Mouse (Mus musculus) hindbrain, embryonic 14.5 days (tissue): ENCODE results near the gene Slc25a13. TPM values are rescaled to one million over a fixed set of nuclear protein-coding genes. Genes with fewer than 3 reads are reported as not detected.
A peak's percentile ranks its signal among the peaks of the same experiment; 100 is the strongest.

Experiments
- ATAC-seq: fragments of 200-750 bp; cut with Nextera tagmentation; 2 replicates; pipeline ENCODE4 v1.8.0; 2017; ENCODE audit warnings: moderate number of reproducible peaks, mild to moderate bottlenecking, moderate TSS enrichment, moderate library complexity; ENCODE audit not compliant: low FRiP score
- DNase-seq: peaks from one replicate; pipeline ENCODE4 v3.0.0-alpha.2; 2015; ENCODE audit warnings: low spot score
- H3K27ac ChIP-seq: fragments of 300-500 bp; sonication (generic); 2 replicates; pipeline ENCODE4 v1.5.1; 2014; ENCODE audit warnings: mild to moderate bottlenecking, moderate library complexity
- H3K27me3 ChIP-seq: fragments of 300-500 bp; sonication (generic); 2 replicates; pipeline ENCODE4 v1.6.1; 2014; ENCODE audit warnings: mild to moderate bottlenecking, low read length, mixed read lengths; ENCODE audit not compliant: control insufficient read depth, insufficient read depth
- H3K36me3 ChIP-seq: fragments of 300-500 bp; sonication (generic); replicated peaks from 2 replicates; pipeline ENCODE4 v1.6.1; 2014; ENCODE audit not compliant: control insufficient read depth, insufficient read depth
- H3K4me1 ChIP-seq: fragments of 300-500 bp; sonication (generic); replicated peaks from 2 replicates; pipeline ENCODE4 v1.6.1; 2014; ENCODE audit warnings: antibody characterized with exemption, low read length, mixed read lengths; ENCODE audit not compliant: control insufficient read depth, insufficient read depth
- H3K4me2 ChIP-seq: fragments of 300-500 bp; sonication (generic); replicated peaks from 2 replicates; pipeline ENCODE4 v1.6.1; 2014; ENCODE audit warnings: mild to moderate bottlenecking, moderate library complexity
- H3K4me3 ChIP-seq: fragments of 300-500 bp; sonication (generic); replicated peaks from 2 replicates; pipeline ENCODE4 v1.5.1; 2014; ENCODE audit warnings: mild to moderate bottlenecking, low read length
- H3K9ac ChIP-seq: fragments of 300-500 bp; sonication (generic); 2 replicates; pipeline ENCODE4 v1.6.1; 2014
- H3K9me3 ChIP-seq: fragments of 300-500 bp; sonication (generic); 2 replicates; pipeline ENCODE4 v1.6.1; 2016; ENCODE audit warnings: low read length; ENCODE audit not compliant: control insufficient read depth
- WGBS: fragments of 180-500 bp; shearing (Covaris S2); extraction: QIAGEN DNeasy Blood & Tissue Kit; methylation state at CpG from one replicate; pipeline ENCODE4 v1.1.7; 2014; 5-methylcytosine and 5-hydroxymethylcytosine counted together
- polyA plus RNA-seq: library from polyadenylated mRNA; unstranded; fragments of >200 nt; fragmentation: Nextera tagmentation; extraction: Ambion mirVana; gene quantifications from 2 replicates; pipeline ENCODE4 v1.2.1, GENCODE M21; 2014

The Slc25a13 gene
- polyA plus RNA-seq, 1 experiment from 2014 or later = 5.6 TPM

DNA sequence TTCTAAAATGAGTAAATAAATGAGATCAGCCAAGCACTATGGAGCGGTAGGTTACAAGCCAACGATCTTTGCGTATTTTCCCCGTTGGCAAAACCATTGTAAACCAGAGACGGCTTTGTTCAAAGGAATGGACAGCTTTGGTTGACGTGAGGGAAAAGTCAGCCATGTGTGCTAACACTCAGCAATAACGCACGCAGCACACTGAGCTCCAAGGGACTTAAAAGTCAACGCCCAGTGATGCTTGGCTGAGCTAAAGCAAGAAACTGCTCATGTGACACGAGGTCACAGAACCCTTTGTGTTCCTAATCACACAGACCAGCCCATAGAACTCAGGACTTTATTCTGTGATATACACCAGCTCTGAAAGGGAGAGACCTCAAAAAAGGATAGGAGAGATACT is 124.5 kb downstream of the Slc25a13 start:
- no peak overlapping the region for H3K4me2 ChIP-seq
- no peaks in the 10 kb centered on the region for H3K36me3 ChIP-seq
- WGBS = 19% methylated on average over 10 of the region's 10 CpGs
- no peaks in the 10 kb centered on the region for H3K9me3 ChIP-seq
- H3K27ac ChIP-seq = no peak overlapping the region
- ATAC-seq (no peak), DNase-seq (no peak)
- no peaks in the 10 kb centered on the region for H3K27me3 ChIP-seq
- H3K9ac ChIP-seq = no peak overlapping the region
- H3K4me1 ChIP-seq = no peaks in the 10 kb centered on the region
- no peak overlapping the region for H3K4me3 ChIP-seq

DNA sequence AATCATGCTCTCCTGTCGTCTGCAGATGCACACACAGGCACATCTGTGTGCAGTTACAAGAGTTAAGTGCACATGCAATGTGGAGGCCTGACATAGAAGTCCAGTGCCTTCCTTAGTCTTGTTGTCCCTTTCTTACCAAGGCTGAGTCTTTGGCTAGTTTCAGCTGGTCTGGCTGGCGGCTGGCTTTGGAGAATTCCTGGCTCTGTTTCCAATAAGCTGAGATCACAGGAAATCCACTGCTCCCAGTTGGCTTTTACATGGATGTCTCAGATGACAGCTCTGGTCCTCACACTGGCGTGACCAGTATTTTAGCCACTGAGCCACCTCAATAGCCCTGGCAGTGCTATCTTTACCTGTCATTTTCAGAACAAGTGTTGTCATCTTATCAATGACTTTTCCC is 126.0 kb downstream of the Slc25a13 start:
- Histone ChIP-seq H3K4me3 (no peak overlapping the region), H3K27ac (no peak overlapping the region), H3K4me2 (no peak overlapping the region), H3K9ac (no peak overlapping the region), H3K36me3 (no peaks in the 10 kb centered on the region), H3K4me1 (no peaks in the 10 kb centered on the region), H3K27me3 (no peaks in the 10 kb centered on the region), H3K9me3 (no peaks in the 10 kb centered on the region)
- 89% methylated on average over 3 of the region's 3 CpGs for WGBS
- ATAC-seq = no peak
- no peak for DNase-seq

DNA sequence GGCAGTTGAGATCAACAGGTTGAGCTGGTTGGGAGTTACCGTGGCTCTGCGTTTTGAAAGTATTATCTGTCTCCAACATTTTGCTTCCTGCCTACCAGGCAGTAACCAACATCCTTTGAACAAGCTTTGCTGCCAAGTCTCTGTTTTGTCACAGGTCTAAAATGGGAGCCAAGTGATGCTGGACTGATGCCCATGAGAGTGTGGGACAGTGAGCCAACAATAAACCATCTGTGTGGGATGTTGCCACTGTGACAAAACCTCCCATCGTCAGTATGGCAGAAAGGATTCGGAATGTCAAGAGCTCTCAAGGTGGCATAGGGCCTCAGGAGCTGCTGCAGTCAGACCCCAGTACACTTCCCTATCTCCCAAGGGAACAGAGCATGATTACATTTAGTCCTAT is 128.8 kb downstream of the Slc25a13 start:
- H3K4me1 ChIP-seq = no peaks in the 10 kb centered on the region
- no peak overlapping the region for H3K27ac ChIP-seq
- no peak overlapping the region for H3K4me3 ChIP-seq
- H3K27me3 ChIP-seq = no peaks in the 10 kb centered on the region
- ATAC-seq (peak; percentile 31; the same call in 1 of the 2 replicates), DNase-seq (peak; percentile 44)
- H3K4me2 ChIP-seq = no peak overlapping the region
- no peak overlapping the region for H3K9ac ChIP-seq
- 73% methylated on average over 4 of the region's 4 CpGs for WGBS
- H3K36me3 ChIP-seq = no peaks in the 10 kb centered on the region
- no peaks in the 10 kb centered on the region for H3K9me3 ChIP-seq

DNA sequence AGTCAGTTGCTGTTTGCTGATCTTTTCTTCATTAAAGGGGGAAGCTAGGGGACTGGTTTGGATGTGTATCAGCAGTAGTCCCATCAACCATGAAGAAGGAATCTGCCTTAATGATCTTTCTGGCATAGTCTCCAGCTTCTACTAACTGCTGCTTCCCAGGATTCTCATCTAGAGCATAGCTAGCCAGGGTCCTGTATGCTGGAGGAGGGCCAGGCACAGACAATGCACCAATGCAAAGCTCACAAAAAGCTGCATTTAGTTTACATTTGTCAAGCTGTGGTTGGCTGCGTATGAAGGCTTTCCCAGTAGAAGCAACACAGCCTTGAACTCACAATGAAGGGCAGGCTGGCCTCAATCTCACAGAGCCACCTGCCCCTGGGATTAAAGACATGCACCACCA is 136.5 kb downstream of the Slc25a13 start:
- no peaks in the 10 kb centered on the region for H3K4me1 ChIP-seq
- no peaks in the 10 kb centered on the region for H3K27me3 ChIP-seq
- H3K36me3 ChIP-seq = no peaks in the 10 kb centered on the region
- 0 out of 2 replicates have a peak, but pooled peaks have one; percentile 37 for ATAC-seq
- no peak overlapping the region for H3K9ac ChIP-seq
- no peak overlapping the region for H3K4me3 ChIP-seq
- 57% methylated on average over 1 of the region's 1 CpGs for WGBS
- no peaks in the 10 kb centered on the region for H3K9me3 ChIP-seq
- DNase-seq = no peak
- no peak overlapping the region for H3K27ac ChIP-seq
- no peak overlapping the region for H3K4me2 ChIP-seq

DNA sequence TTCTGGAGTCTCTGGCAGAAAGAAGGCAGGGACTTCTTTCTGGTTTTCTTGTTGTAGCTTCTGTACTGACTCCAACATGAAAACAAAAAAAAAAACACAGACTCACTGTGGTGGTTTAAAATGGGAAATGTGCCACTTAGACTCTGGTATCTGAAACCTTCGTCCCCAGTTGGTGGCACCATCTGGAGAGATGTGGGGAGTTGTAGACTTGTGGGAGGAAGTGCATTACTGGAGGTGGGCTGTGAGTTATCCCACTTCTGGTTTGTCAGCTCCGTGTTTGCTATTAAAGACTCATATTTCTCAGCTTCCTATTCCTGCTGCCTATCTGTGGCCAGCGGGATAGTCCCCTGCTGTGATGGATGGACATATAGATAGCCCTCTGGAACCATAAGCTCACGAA is 139.7 kb downstream of the Slc25a13 start:
- Histone ChIP-seq H3K27ac (no peak overlapping the region), H3K4me3 (no peak overlapping the region), H3K9ac (no peak overlapping the region), H3K36me3 (no peaks in the 10 kb centered on the region), H3K4me2 (no peak overlapping the region), H3K9me3 (no peaks in the 10 kb centered on the region), H3K4me1 (no peaks in the 10 kb centered on the region), H3K27me3 (no peaks in the 10 kb centered on the region)
- 87% methylated on average over 4 of the region's 4 CpGs for WGBS
- DNase-seq (no peak), ATAC-seq (no peak)

DNA sequence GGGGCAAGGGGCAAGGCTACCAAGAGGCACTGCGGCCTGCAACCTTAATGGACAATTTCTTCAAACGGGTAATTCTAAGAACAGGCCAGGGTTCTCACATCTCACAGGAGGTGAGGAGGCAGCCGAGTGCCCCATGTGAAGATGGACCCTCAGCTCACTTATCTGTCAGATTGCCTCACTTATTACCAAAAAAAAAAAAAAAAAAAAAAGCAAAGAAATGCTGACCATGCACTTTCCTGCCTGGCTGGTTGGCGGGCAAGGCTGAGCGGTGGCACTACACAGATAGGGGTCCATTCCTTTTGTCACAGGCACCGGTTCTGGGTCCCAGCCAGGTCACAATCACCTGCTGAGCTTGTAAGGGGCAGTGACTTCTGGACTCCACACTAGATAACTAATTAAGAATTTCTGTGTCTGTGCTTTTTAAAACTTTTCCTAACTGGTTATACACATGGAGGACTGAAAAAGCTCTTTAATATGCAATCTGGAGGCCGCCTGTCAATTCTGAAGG is 141.0 kb downstream of the Slc25a13 start:
- Histone ChIP-seq H3K4me3 (no peak overlapping the region), H3K36me3 (no peaks in the 10 kb centered on the region), H3K9me3 (no peaks in the 10 kb centered on the region), H3K4me1 (no peaks in the 10 kb centered on the region), H3K4me2 (no peak overlapping the region), H3K27me3 (no peaks in the 10 kb centered on the region), H3K27ac (no peak overlapping the region), H3K9ac (no peak overlapping the region)
- ATAC-seq (no peak), DNase-seq (no peak)
- WGBS = 83% methylated on average over 7 of the region's 7 CpGs

DNA sequence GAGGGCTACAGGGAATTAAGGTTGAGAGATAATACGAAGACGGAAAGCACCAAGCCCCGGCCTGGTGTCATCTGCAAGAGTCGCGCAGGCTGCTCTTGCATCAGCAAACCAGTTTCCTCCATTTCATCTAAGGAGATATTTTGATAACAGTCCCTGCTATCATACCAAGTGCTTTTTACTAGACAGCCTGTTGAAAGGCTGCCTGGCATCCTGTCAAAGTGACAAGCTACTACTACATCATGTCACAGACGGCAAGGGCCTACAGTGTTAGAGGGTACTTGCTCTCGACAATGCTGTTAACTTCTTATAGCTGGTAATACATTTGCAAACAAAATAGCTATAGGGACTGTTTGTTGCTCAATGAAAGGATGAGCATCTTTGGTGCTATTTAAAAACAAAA is 145.9 kb downstream of the Slc25a13 start:
- WGBS = 85% methylated on average over 7 of the region's 7 CpGs
- Histone ChIP-seq H3K4me3 (no peak overlapping the region), H3K36me3 (no peaks in the 10 kb centered on the region), H3K4me2 (no peak overlapping the region), H3K27ac (no peak overlapping the region), H3K4me1 (no peaks in the 10 kb centered on the region), H3K9me3 (no peaks in the 10 kb centered on the region), H3K9ac (no peak overlapping the region), H3K27me3 (no peaks in the 10 kb centered on the region)
- no peak for DNase-seq
- no peak for ATAC-seq

DNA sequence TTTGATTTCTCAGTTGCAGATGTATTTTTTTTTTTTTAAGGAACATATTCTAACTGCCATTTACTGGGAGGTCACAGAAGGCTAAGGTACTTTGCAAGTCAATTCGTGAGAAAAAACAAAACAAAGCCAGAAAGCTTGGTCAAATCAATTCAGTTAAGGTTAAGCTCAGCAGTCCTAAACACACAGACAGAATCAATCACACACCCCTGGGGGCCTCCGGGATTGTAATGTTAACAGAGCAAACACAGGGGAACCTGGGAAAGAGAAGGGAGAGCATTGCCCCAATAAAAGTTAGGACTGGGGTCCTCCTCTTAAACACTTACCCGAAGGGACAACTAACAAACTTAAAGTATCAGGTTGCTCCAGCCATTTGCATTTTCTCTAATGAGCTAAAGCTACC is 147.0 kb downstream of the Slc25a13 start:
- H3K9me3 ChIP-seq = no peaks in the 10 kb centered on the region
- no peak for ATAC-seq
- no peak overlapping the region for H3K9ac ChIP-seq
- H3K4me2 ChIP-seq = no peak overlapping the region
- H3K27me3 ChIP-seq = no peaks in the 10 kb centered on the region
- H3K27ac ChIP-seq = no peak overlapping the region
- H3K36me3 ChIP-seq = no peaks in the 10 kb centered on the region
- no peak overlapping the region for H3K4me3 ChIP-seq
- WGBS = 4% methylated on average over 3 of the region's 3 CpGs
- no peaks in the 10 kb centered on the region for H3K4me1 ChIP-seq
- DNase-seq = no peak

DNA sequence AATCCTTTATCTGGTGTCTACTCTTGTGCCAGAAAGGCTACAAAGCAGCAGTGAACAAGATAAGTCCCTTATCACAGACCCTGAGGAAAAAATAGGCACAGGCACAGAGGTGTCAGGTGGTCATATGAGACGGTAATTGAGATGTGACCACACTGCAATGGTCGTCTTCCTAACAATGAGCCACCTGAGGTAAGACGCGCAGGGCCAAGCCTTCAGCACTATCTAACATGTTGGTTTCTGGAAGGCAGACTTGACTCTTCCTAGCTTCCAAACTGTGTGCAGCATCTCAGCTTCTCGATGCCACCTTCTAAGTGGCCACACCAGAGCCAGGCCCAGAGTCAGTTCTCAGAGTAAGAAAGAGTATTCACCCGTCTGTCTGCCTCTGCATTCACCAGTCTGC is 149.8 kb downstream of the Slc25a13 start:
- 85% methylated on average over 6 of the region's 6 CpGs for WGBS
- Histone ChIP-seq H3K4me3 (no peak overlapping the region), H3K27me3 (no peaks in the 10 kb centered on the region), H3K27ac (no peak overlapping the region), H3K4me1 (no peaks in the 10 kb centered on the region), H3K9ac (no peak overlapping the region), H3K4me2 (no peak overlapping the region), H3K9me3 (no peaks in the 10 kb centered on the region), H3K36me3 (no peaks in the 10 kb centered on the region)
- DNase-seq (no peak), ATAC-seq (no peak)

DNA sequence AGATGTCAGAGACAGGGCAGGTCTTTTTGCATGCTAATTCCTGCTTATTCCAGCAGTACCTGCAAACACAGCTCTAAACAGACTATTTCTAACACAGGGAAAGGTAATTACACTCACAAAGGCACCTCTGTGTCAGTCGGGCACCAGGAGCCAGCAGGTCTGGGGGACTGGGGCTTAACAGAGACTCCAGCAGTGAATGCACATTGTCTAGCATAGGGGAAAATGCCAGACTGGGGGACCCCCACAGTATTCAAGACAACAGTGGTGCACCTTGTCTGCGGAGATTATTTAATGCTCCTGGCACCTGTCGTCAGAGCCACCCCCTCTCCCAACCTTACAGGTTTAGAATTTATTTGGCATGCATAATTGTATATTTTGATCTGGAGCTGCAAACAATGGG is 158.4 kb downstream of the Slc25a13 start:
- no peak overlapping the region for H3K27ac ChIP-seq
- ATAC-seq = peak; percentile 55; the same call in 1 of the 2 replicates
- H3K4me1 ChIP-seq = 0 out of 2 replicates have a peak, but pooled peaks cover 4% of the 10 kb centered on the region
- no peak overlapping the region for H3K9ac ChIP-seq
- no peaks in the 10 kb centered on the region for H3K9me3 ChIP-seq
- H3K27me3 ChIP-seq = no peaks in the 10 kb centered on the region
- no peak overlapping the region for H3K4me2 ChIP-seq
- no peak overlapping the region for H3K4me3 ChIP-seq
- DNase-seq = no peak
- H3K36me3 ChIP-seq = no peaks in the 10 kb centered on the region
- WGBS = 15% methylated on average over 3 of the region's 3 CpGs
